Mouse (Mus musculus): ENCODE data around the gene Lum.

GRCm38 (mm10) chr10:97523366-97523765 lies 41.6 kb upstream of the Lum start:
- TF ChIP-seq CTCF (IDR thresholded peaks at IDR 0.05; ENCODE audit: control insufficient read depth, insufficient read depth, insufficient read length) (no peak), MYOG (IDR thresholded peaks at IDR 0.05; ENCODE audit: control insufficient read depth, extremely low read depth, insufficient read length) (no peak), MYOD1 (IDR thresholded peaks at IDR 0.05; ENCODE audit: control insufficient read depth, insufficient read length, low read depth) (no peak), FOSL1 (IDR thresholded peaks at IDR 0.05; ENCODE audit: insufficient read depth, low read length, poor library complexity, severe bottlenecking) (no peak), MAX (IDR thresholded peaks at IDR 0.05) (no peak)
